Mouse (Mus musculus): ENCODE results near the gene Galnt9. TPM values are rescaled to one million over a fixed set of nuclear protein-coding genes. Genes with fewer than 3 reads are reported as not detected.

Galnt9 gene
- polyA plus RNA-seq, 1 experiment from 2014 or later = 0.13 TPM

- no peak overlapping the region for H3K9ac ChIP-seq (ENCODE audit: low read length)
- 7% methylated on average over 8 of the region's 8 CpGs for WGBS
- no peaks in the 10 kb centered on the region for H3K27me3 ChIP-seq (ENCODE audit: control insufficient read depth, insufficient read depth, low read length)
- H3K4me1 ChIP-seq (ENCODE audit: control insufficient read depth, insufficient read depth, low read length) = no peaks in the 10 kb centered on the region
- H3K9me3 ChIP-seq (replicated peaks; ENCODE audit: control insufficient read depth, low read length) = no peaks in the 10 kb centered on the region; the same call in 1 of the 2 replicates
- no peaks in the 10 kb centered on the region for H3K36me3 ChIP-seq (ENCODE audit: control insufficient read depth, insufficient read depth)
- H3K4me3 ChIP-seq (ENCODE audit: low read length) = no peak overlapping the region
- H3K4me2 ChIP-seq (ENCODE audit: low read depth, low read length) = no peak overlapping the region
- no peak for ATAC-seq (replicated peaks; ENCODE audit: extremely low read depth, insufficient read depth, low FRiP score)
- no peak overlapping the region for H3K27ac ChIP-seq (ENCODE audit: low read length)
Measured at GRCm38 (mm10) chr5:110558368-110558767, 14.2 kb downstream of the Galnt9 start.

GRCm38 (mm10) chr5:110559679-110560078 lies 15.5 kb downstream of the Galnt9 start:
- no peak for ATAC-seq (replicated peaks; ENCODE audit: extremely low read depth, insufficient read depth, low FRiP score)
- Histone ChIP-seq H3K9ac (ENCODE audit: low read length) (no peak overlapping the region), H3K4me2 (ENCODE audit: low read depth, low read length) (no peak overlapping the region), H3K4me1 (ENCODE audit: control insufficient read depth, insufficient read depth, low read length) (no peaks in the 10 kb centered on the region), H3K27me3 (ENCODE audit: control insufficient read depth, insufficient read depth, low read length) (no peaks in the 10 kb centered on the region), H3K36me3 (ENCODE audit: control insufficient read depth, insufficient read depth) (no peaks in the 10 kb centered on the region), H3K4me3 (ENCODE audit: low read length) (no peak overlapping the region), H3K9me3 (replicated peaks; ENCODE audit: control insufficient read depth, low read length) (no peaks in the 10 kb centered on the region), H3K27ac (ENCODE audit: low read length) (no peak overlapping the region)
- WGBS = 82% methylated on average over 8 of the region's 8 CpGs

- Histone ChIP-seq H3K9me3 (replicated peaks; ENCODE audit: control insufficient read depth, low read length) (no peaks in the 10 kb centered on the region), H3K27ac (ENCODE audit: low read length) (no peak overlapping the region), H3K27me3 (ENCODE audit: control insufficient read depth, insufficient read depth, low read length) (no peaks in the 10 kb centered on the region), H3K9ac (ENCODE audit: low read length) (no peak overlapping the region), H3K4me2 (ENCODE audit: low read depth, low read length) (no peak overlapping the region), H3K36me3 (ENCODE audit: control insufficient read depth, insufficient read depth) (no peaks in the 10 kb centered on the region), H3K4me3 (ENCODE audit: low read length) (no peak overlapping the region), H3K4me1 (ENCODE audit: control insufficient read depth, insufficient read depth, low read length) (no peaks in the 10 kb centered on the region)
- no peak for ATAC-seq (replicated peaks; ENCODE audit: extremely low read depth, insufficient read depth, low FRiP score)
- 65% methylated on average over 16 of the region's 16 CpGs for WGBS
Measured at GRCm38 (mm10) chr5:110562741-110563326, 18.7 kb downstream of the Galnt9 start.

- WGBS = 55% methylated on average over 4 of the region's 4 CpGs
- Histone ChIP-seq H3K4me1 (ENCODE audit: control insufficient read depth, insufficient read depth, low read length) (no peaks in the 10 kb centered on the region), H3K4me3 (ENCODE audit: low read length) (no peak overlapping the region), H3K36me3 (ENCODE audit: control insufficient read depth, insufficient read depth) (no peaks in the 10 kb centered on the region), H3K4me2 (ENCODE audit: low read depth, low read length) (no peak overlapping the region), H3K27me3 (ENCODE audit: control insufficient read depth, insufficient read depth, low read length) (no peaks in the 10 kb centered on the region), H3K27ac (ENCODE audit: low read length) (no peak overlapping the region), H3K9me3 (replicated peaks; ENCODE audit: control insufficient read depth, low read length) (no peaks in the 10 kb centered on the region), H3K9ac (ENCODE audit: low read length) (no peak overlapping the region)
- ATAC-seq (replicated peaks; ENCODE audit: extremely low read depth, insufficient read depth, low FRiP score) = no peak
Measured at GRCm38 (mm10) chr5:110564986-110565644, 21.0 kb downstream of the Galnt9 start.

GRCm38 (mm10) chr5:110567547-110567946 lies 23.4 kb downstream of the Galnt9 start:
- Histone ChIP-seq H3K4me3 (ENCODE audit: low read length) (no peak overlapping the region), H3K4me2 (ENCODE audit: low read depth, low read length) (no peak overlapping the region), H3K9me3 (replicated peaks; ENCODE audit: control insufficient read depth, low read length) (no peaks in the 10 kb centered on the region), H3K36me3 (ENCODE audit: control insufficient read depth, insufficient read depth) (no peaks in the 10 kb centered on the region), H3K27ac (ENCODE audit: low read length) (no peak overlapping the region), H3K27me3 (ENCODE audit: control insufficient read depth, insufficient read depth, low read length) (no peaks in the 10 kb centered on the region), H3K4me1 (ENCODE audit: control insufficient read depth, insufficient read depth, low read length) (no peaks in the 10 kb centered on the region), H3K9ac (ENCODE audit: low read length) (no peak overlapping the region)
- ATAC-seq (replicated peaks; ENCODE audit: extremely low read depth, insufficient read depth, low FRiP score) = no peak
- WGBS = 71% methylated on average over 2 of the region's 2 CpGs

- ATAC-seq (replicated peaks; ENCODE audit: extremely low read depth, insufficient read depth, low FRiP score) = no peak
Measured at GRCm38 (mm10) chr5:110574888-110575287, 30.7 kb downstream of the Galnt9 start.

GRCm38 (mm10) chr5:110579296-110579695 lies 35.1 kb downstream of the Galnt9 start:
- no peaks in the 10 kb centered on the region for H3K27me3 ChIP-seq (ENCODE audit: control insufficient read depth, insufficient read depth, low read length)
- H3K27ac ChIP-seq (ENCODE audit: low read length) = no peak overlapping the region
- no peaks in the 10 kb centered on the region for H3K9me3 ChIP-seq (replicated peaks; ENCODE audit: control insufficient read depth, low read length)
- H3K4me1 ChIP-seq (ENCODE audit: control insufficient read depth, insufficient read depth, low read length) = no peaks in the 10 kb centered on the region
- WGBS = 83% methylated on average over 4 of the region's 4 CpGs
- no peak overlapping the region for H3K9ac ChIP-seq (ENCODE audit: low read length)
- H3K36me3 ChIP-seq (ENCODE audit: control insufficient read depth, insufficient read depth) = no peaks in the 10 kb centered on the region
- H3K4me2 ChIP-seq (ENCODE audit: low read depth, low read length) = no peak overlapping the region
- ATAC-seq (replicated peaks; ENCODE audit: extremely low read depth, insufficient read depth, low FRiP score) = no peak
- no peak overlapping the region for H3K4me3 ChIP-seq (ENCODE audit: low read length)

More at GRCm38 (mm10) chr5:110574888-110575287, 30.7 kb downstream of the Galnt9 start:
- Histone ChIP-seq H3K9ac (ENCODE audit: low read length) (no peak overlapping the region), H3K4me1 (ENCODE audit: control insufficient read depth, insufficient read depth, low read length) (no peaks in the 10 kb centered on the region), H3K9me3 (replicated peaks; ENCODE audit: control insufficient read depth, low read length) (no peaks in the 10 kb centered on the region), H3K27me3 (ENCODE audit: control insufficient read depth, insufficient read depth, low read length) (no peaks in the 10 kb centered on the region), H3K36me3 (ENCODE audit: control insufficient read depth, insufficient read depth) (no peaks in the 10 kb centered on the region), H3K27ac (ENCODE audit: low read length) (no peak overlapping the region), H3K4me2 (ENCODE audit: low read depth, low read length) (no peak overlapping the region), H3K4me3 (ENCODE audit: low read length) (no peak overlapping the region)
- 53% methylated on average over 6 of the region's 6 CpGs for WGBS

GRCm38 (mm10) chr5:110580569-110581239 lies 36.5 kb downstream of the Galnt9 start:
- Histone ChIP-seq H3K27me3 (ENCODE audit: control insufficient read depth, insufficient read depth, low read length) (no peaks in the 10 kb centered on the region; the same call in 1 of the 2 replicates), H3K9me3 (replicated peaks; ENCODE audit: control insufficient read depth, low read length) (no peaks in the 10 kb centered on the region), H3K4me1 (ENCODE audit: control insufficient read depth, insufficient read depth, low read length) (no peaks in the 10 kb centered on the region), H3K4me3 (ENCODE audit: low read length) (no peak overlapping the region), H3K36me3 (ENCODE audit: control insufficient read depth, insufficient read depth) (no peaks in the 10 kb centered on the region), H3K27ac (ENCODE audit: low read length) (no peak overlapping the region), H3K9ac (ENCODE audit: low read length) (no peak overlapping the region), H3K4me2 (ENCODE audit: low read depth, low read length) (no peak overlapping the region)
- no peak for ATAC-seq (replicated peaks; ENCODE audit: extremely low read depth, insufficient read depth, low FRiP score)
- WGBS = 82% methylated on average over 19 of the region's 19 CpGs

All from heart, embryonic 16.5 days (tissue).